Mouse (Mus musculus) embryonic facial prominence, embryonic 14.5 days (tissue): ENCODE measurements around the gene Rxra. TPM values are rescaled to one million over a fixed set of nuclear protein-coding genes. Genes with fewer than 3 reads are reported as not detected.

Source experiments
- ATAC-seq: fragments of 200-750 bp; cut with Nextera tagmentation; 2 replicates; pipeline ENCODE4 v1.8.0; 2017; ENCODE audit warnings: low read depth, moderate number of reproducible peaks, moderate TSS enrichment
- DNase-seq: peaks from one replicate; pipeline ENCODE4 v3.0.0-alpha.2; 2015; ENCODE audit warnings: low spot score
- H3K27ac ChIP-seq: fragments of 300-500 bp; sonication (generic); replicated peaks from 2 replicates; pipeline ENCODE4 v1.5.1; 2014; ENCODE audit warnings: low read depth, mild to moderate bottlenecking, low read length, moderate library complexity
- H3K27me3 ChIP-seq: fragments of 300-500 bp; sonication (generic); replicated peaks from 2 replicates; pipeline ENCODE4 v1.6.1; 2014; ENCODE audit warnings: low read length; ENCODE audit not compliant: control insufficient read depth, insufficient read depth
- H3K36me3 ChIP-seq: fragments of 300-500 bp; sonication (generic); 2 replicates; pipeline ENCODE4 v1.6.1; 2014; ENCODE audit warnings: low read length, mixed read lengths; ENCODE audit not compliant: control insufficient read depth, insufficient read depth
- H3K4me1 ChIP-seq: fragments of 300-500 bp; sonication (generic); 2 replicates; pipeline ENCODE4 v1.6.1; 2014; ENCODE audit warnings: antibody characterized with exemption, low read length; ENCODE audit not compliant: control insufficient read depth, insufficient read depth
- H3K4me2 ChIP-seq: fragments of 300-500 bp; sonication (generic); 2 replicates; pipeline ENCODE4 v1.6.1; 2014; ENCODE audit warnings: low read depth, mild to moderate bottlenecking, low read length, moderate library complexity, mixed read lengths
- H3K4me3 ChIP-seq: fragments of 300-500 bp; sonication (generic); 2 replicates; pipeline ENCODE4 v1.5.1; 2014; ENCODE audit warnings: low read depth, mild to moderate bottlenecking, low read length
- H3K9ac ChIP-seq: fragments of 300-500 bp; sonication (generic); 2 replicates; pipeline ENCODE4 v1.6.1; 2014; ENCODE audit warnings: low read depth, mild to moderate bottlenecking, low read length, moderate library complexity, mixed read lengths
- H3K9me3 ChIP-seq: fragments of 300-500 bp; sonication (generic); 2 replicates; pipeline ENCODE4 v1.6.1; 2016; ENCODE audit warnings: low read length; ENCODE audit not compliant: control insufficient read depth
- WGBS: fragments of 180-500 bp; shearing (Covaris S2); extraction: QIAGEN DNeasy Blood & Tissue Kit; methylation state at CpG from one replicate; pipeline ENCODE4 v1.1.7; 2014; 5-methylcytosine and 5-hydroxymethylcytosine counted together
- polyA plus RNA-seq: library from polyadenylated mRNA; unstranded; fragments of >200 nt; fragmentation: Nextera tagmentation; extraction: Ambion mirVana; gene quantifications from 2 replicates; pipeline ENCODE4 v1.2.1, GENCODE M21; 2014

Gene Rxra
- polyA plus RNA-seq, 1 experiment from 2014 or later = 11.5 TPM

GRCm38 (mm10) chr2:27764256-27764936, 88.2 kb downstream of the Rxra start:
- H3K27ac ChIP-seq = peak overlapping the region; percentile 33; the same call in 1 of the 2 replicates
- peaks cover 28% of the 10 kb centered on the region for H3K4me1 ChIP-seq
- H3K4me2 ChIP-seq = no peak overlapping the region
- H3K9me3 ChIP-seq = no peaks in the 10 kb centered on the region
- no peaks in the 10 kb centered on the region for H3K27me3 ChIP-seq
- DNase-seq (peak; percentile 78), ATAC-seq (peak; percentile 37)
- peak overlapping the region; percentile 51; the same call in 1 of the 2 replicates for H3K9ac ChIP-seq
- WGBS = 13% methylated on average over 6 of the region's 6 CpGs
- peaks cover 27% of the 10 kb centered on the region for H3K36me3 ChIP-seq
- H3K4me3 ChIP-seq = no peak overlapping the region

DNA sequence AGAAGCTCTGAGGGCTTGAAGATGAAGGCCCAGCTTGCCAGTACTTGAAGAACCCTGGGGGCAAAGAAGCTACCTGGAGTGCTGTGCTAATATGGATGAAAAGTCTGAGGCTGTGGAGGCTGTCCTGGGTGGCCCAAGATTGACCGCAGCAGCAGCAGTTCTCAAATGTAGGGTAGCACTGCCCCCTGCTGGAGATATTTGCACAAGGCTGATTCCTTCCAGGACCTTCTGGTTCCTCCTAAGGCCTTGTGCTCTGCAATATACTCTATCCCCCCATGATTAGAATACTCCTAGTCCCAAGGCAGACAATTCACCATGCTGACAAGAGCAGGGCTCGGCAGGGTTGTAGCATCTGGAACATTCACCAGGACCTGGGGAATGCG, 88.7 kb downstream of the Rxra start:
- Histone ChIP-seq H3K27ac (no peak overlapping the region), H3K4me2 (no peak overlapping the region), H3K27me3 (no peaks in the 10 kb centered on the region), H3K9ac (no peak overlapping the region), H3K36me3 (peaks cover 21% of the 10 kb centered on the region), H3K4me3 (no peak overlapping the region), H3K9me3 (no peaks in the 10 kb centered on the region), H3K4me1 (peaks cover 30% of the 10 kb centered on the region)
- 21% methylated on average over 3 of the region's 3 CpGs for WGBS
- ATAC-seq (peak; percentile 78), DNase-seq (peak; percentile 88)

DNA sequence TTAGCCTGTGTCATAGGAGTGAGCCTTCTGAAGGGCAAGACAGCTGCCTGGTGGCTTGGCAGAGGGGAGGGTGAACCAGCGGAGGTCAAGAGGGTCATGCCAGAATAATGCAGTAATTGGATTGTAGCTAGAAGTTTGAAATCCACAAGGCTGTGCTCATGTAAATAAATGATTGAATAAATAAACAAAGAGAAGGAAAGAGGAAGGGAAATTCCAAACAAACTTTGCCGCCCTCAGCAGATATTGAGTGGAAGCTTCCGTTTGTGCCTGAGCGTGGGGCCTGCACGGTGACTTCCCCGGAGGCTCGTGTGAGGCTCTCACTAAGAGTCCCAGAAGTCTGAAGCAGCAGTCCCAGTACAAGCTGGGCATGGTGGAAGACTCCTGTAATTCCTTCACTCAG, 91.5 kb downstream of the Rxra start:
- H3K27me3 ChIP-seq = no peaks in the 10 kb centered on the region
- peaks cover 27% of the 10 kb centered on the region for H3K4me1 ChIP-seq
- WGBS = 51% methylated on average over 7 of the region's 7 CpGs
- H3K9me3 ChIP-seq = no peaks in the 10 kb centered on the region
- H3K9ac ChIP-seq = no peak overlapping the region
- ATAC-seq (no peak), DNase-seq (no peak)
- no peak overlapping the region for H3K4me3 ChIP-seq
- no peaks in the 10 kb centered on the region for H3K36me3 ChIP-seq
- no peak overlapping the region for H3K4me2 ChIP-seq
- no peak overlapping the region for H3K27ac ChIP-seq

DNA sequence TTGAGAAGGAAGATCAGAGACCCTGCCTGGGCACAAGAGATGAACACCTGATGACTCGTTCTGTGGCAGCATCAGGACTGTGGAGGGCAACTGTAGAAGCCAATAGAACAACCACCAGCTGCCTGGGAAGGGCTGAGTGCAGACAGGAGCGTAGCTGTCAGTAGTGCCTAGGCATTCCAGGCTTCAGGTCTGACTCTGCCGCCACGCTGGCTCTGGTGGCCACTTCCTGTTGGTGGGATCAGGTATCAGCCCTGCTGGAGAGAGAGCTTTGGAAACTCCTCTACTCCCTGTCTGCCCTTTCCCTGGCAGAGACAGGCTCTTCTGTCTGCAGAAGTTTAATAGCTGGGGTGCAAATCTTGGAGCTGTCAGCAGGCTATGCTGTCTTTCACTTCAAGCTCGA, 93.5 kb downstream of the Rxra start:
- no peak for ATAC-seq
- no peak overlapping the region for H3K4me3 ChIP-seq
- peaks cover 26% of the 10 kb centered on the region for H3K4me1 ChIP-seq
- no peaks in the 10 kb centered on the region for H3K36me3 ChIP-seq
- no peak overlapping the region for H3K4me2 ChIP-seq
- H3K9ac ChIP-seq = no peak overlapping the region; the same call in 1 of the 2 replicates
- H3K9me3 ChIP-seq = no peaks in the 10 kb centered on the region
- WGBS = 9% methylated on average over 5 of the region's 5 CpGs
- DNase-seq = no peak
- H3K27me3 ChIP-seq = no peaks in the 10 kb centered on the region
- no peak overlapping the region for H3K27ac ChIP-seq

- H3K9me3 ChIP-seq = no peaks in the 10 kb centered on the region
- H3K4me1 ChIP-seq = peaks cover 29% of the 10 kb centered on the region
- DNase-seq = peak; percentile 79
- H3K36me3 ChIP-seq = no peaks in the 10 kb centered on the region
- ATAC-seq = no peak
- no peak overlapping the region for H3K4me2 ChIP-seq
- no peaks in the 10 kb centered on the region for H3K27me3 ChIP-seq
- 3% methylated on average over 4 of the region's 4 CpGs for WGBS
- no peak overlapping the region for H3K9ac ChIP-seq
- H3K27ac ChIP-seq = no peak overlapping the region
- H3K4me3 ChIP-seq = no peak overlapping the region
Observed at GRCm38 (mm10) chr2:27770205-27770604, 94.0 kb downstream of the Rxra start.

DNA sequence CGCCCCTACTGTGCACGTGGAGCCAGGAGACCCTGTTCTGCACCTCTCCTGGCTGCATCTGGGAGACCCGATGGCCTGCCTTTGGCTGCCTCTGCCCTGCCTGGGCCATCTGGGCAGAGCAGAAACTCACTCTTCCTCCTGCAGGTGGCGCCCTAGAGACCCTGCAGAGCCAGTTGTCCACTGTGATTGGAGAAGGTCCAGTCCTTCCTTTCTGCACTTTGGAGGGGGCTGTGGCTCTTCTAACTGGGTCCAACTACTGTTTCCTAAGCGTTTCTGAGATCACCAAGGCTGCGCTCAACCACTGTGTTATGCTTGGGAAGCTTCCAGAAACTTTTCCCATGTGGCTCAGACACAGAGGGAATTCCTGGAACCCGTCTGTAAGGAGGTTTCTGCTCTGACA, 95.7 kb downstream of the Rxra start:
- H3K4me3 ChIP-seq = no peak overlapping the region
- 29% methylated on average over 7 of the region's 7 CpGs for WGBS
- no peaks in the 10 kb centered on the region for H3K27me3 ChIP-seq
- H3K27ac ChIP-seq = no peak overlapping the region
- H3K9me3 ChIP-seq = no peaks in the 10 kb centered on the region
- ATAC-seq (peak; percentile 47), DNase-seq (peak; percentile 88)
- no peaks in the 10 kb centered on the region for H3K36me3 ChIP-seq
- peaks cover 34% of the 10 kb centered on the region for H3K4me1 ChIP-seq
- H3K4me2 ChIP-seq = no peak overlapping the region
- H3K9ac ChIP-seq = no peak overlapping the region

GRCm38 (mm10) chr2:27772841-27773388, 96.7 kb downstream of the Rxra start:
- WGBS = 56% methylated on average over 7 of the region's 7 CpGs
- Histone ChIP-seq H3K36me3 (no peaks in the 10 kb centered on the region), H3K4me1 (peaks cover 34% of the 10 kb centered on the region), H3K4me2 (no peak overlapping the region), H3K4me3 (no peak overlapping the region), H3K9ac (no peak overlapping the region), H3K9me3 (no peaks in the 10 kb centered on the region), H3K27ac (peak overlapping the region; percentile 98), H3K27me3 (no peaks in the 10 kb centered on the region)
- ATAC-seq (no peak), DNase-seq (no peak)

- no peaks in the 10 kb centered on the region for H3K9me3 ChIP-seq
- peaks cover 34% of the 10 kb centered on the region for H3K4me1 ChIP-seq
- no peak overlapping the region for H3K4me3 ChIP-seq
- peak; percentile 97 for DNase-seq
- no peaks in the 10 kb centered on the region for H3K27me3 ChIP-seq
- H3K4me2 ChIP-seq = peak overlapping the region; percentile 14; the same call in 1 of the 2 replicates
- peak overlapping the region; percentile 98 for H3K27ac ChIP-seq
- peak; percentile 77 for ATAC-seq
- peak overlapping the region; percentile 49 for H3K9ac ChIP-seq
- H3K36me3 ChIP-seq = no peaks in the 10 kb centered on the region
- 23% methylated on average over 24 of the region's 24 CpGs for WGBS
Observed at GRCm38 (mm10) chr2:27773980-27774730, 97.9 kb downstream of the Rxra start.
